In genomic region chr17:15862355-15862754, GRCm38 (mm10) we compare ENCODE assay signal across 18 mouse cellular contexts. TPM values are rescaled to one million over a fixed set of nuclear protein-coding genes. Genes with fewer than 3 reads are reported as not detected.
DNase-seq lines count a peak whose midpoint lies in the region; TF ChIP-seq lines count a peak whose summit lies in the region.
"Had no signal": no experiment of that assay in that cellular context is flagged by ENCODE, and none has a peak within 500 bp of the region (broad histone marks: within the 10 kb centered on the region; RNA-seq: fewer than 3 reads in every experiment).

No protein-coding gene starts in this region.

- TF ChIP-seq CTCF in brain, embryonic 14.5 days (IDR thresholded peaks at IDR 0.05; ENCODE audit: borderline replicate concordance, extremely low read depth, insufficient read depth, insufficient read length): no peak
- no peak for TF ChIP-seq CTCF in cerebellum, adult 2 months (IDR thresholded peaks at IDR 0.05; ENCODE audit: borderline replicate concordance, insufficient read depth, low read depth, low read length)

- no peak overlapping the region for H3K4me3 ChIP-seq in cerebellum, adult 2 months (replicated peaks; ENCODE audit: insufficient read depth, low read depth, low read length)
- H3K4me3 ChIP-seq: embryonic facial prominence, embryonic 15.5 days; limb, embryonic 12.5 days; liver, embryonic 15.5 days; neural tube, embryonic 12.5 days had no signal

- H3K4me1 ChIP-seq in cerebellum, adult 2 months (ENCODE audit: control insufficient read depth, insufficient read depth, low read length): no peaks in the 10 kb centered on the region
- H3K4me1 ChIP-seq: embryonic facial prominence, embryonic 15.5 days; limb, embryonic 12.5 days; liver, embryonic 15.5 days; neural tube, embryonic 12.5 days had no signal

- no peaks in the 10 kb centered on the region for H3K27me3 ChIP-seq in cerebellum, adult 2 months (ENCODE audit: control insufficient read depth, insufficient read depth, low read length)
- H3K27me3 ChIP-seq: embryonic facial prominence, embryonic 15.5 days; limb, embryonic 12.5 days; liver, embryonic 15.5 days; neural tube, embryonic 12.5 days had no signal

- no peak overlapping the region for H3K27ac ChIP-seq in cerebellum, adult 2 months (ENCODE audit: insufficient read depth, low read length)
- H3K27ac ChIP-seq: embryonic facial prominence, embryonic 15.5 days; hindbrain, embryonic 14.5 days; limb, embryonic 12.5 days; liver, embryonic 15.5 days; neural tube, embryonic 12.5 days had no signal

- TF ChIP-seq POLR2A in brain, embryonic 14.5 days (IDR thresholded peaks at IDR 0.05; ENCODE audit: borderline replicate concordance, extremely low read depth, insufficient read depth, insufficient read length, poor library complexity, severe bottlenecking): no peak
- no peak for TF ChIP-seq POLR2A in cerebellum, adult 2 months (IDR thresholded peaks at IDR 0.05; ENCODE audit: borderline replicate concordance, insufficient read depth, low read length)

- WGBS in cerebellum, adult 2 months: 13% methylated on average over 4 of the region's 4 CpGs

- peak; percentile 12 for DNase-seq in layer of hippocampus, adult 11-12 months (ENCODE audit: low spot score)
- no peak for DNase-seq in layer of hippocampus, postnatal 10 days (ENCODE audit: low spot score in 2 of 2)
- peak; percentile 52 for DNase-seq in brain, embryonic 14.5 days (ENCODE audit: low read depth)
- DNase-seq in cerebellum, adult 2 months: peak; percentile 11 to 63
- DNase-seq in layer of hippocampus, adult 8-10 months (ENCODE audit: low spot score in 2 of 2): peak; percentile 12 to 29
- no peak for DNase-seq in T-cell, adult 2 months (ENCODE audit: low spot score)
- no peak for DNase-seq in adrenal gland, postnatal 4 days (ENCODE audit: low spot score in 2 of 2)
- DNase-seq: heart, adult 18-20 months; kidney, adult 11 months; kidney, postnatal 36 days; lung, postnatal 36 days; midbrain, embryonic 14.5 days; thymus, adult 2 months had no signal

RNA-seq across cellular contexts. Expression of gene Rgmb, which starts 31.5 kb away (rescaled TPM):
- 100 to 1,000 TPM; 108 to 113 TPM for total RNA-seq in layer of hippocampus, postnatal 10 days (2021)
- polyA plus RNA-seq in brain, embryonic 14.5 days (2012; rRNA removed): 140 and 187 TPM in 2 replicates
- polyA plus RNA-seq in cerebellum, adult 2 months (2012; rRNA removed): 39.5 and 46.9 TPM in 2 replicates
- total RNA-seq in layer of hippocampus, adult 8-10 months (2022): 10 to 100 TPM; 71.9 to 79.8 (median 75.3) TPM
- 10 to 100 TPM; 20.5 to 25.1 TPM for total RNA-seq in adrenal gland, postnatal 4 days (2021)

Comparison
In these comparisons a context has a peak if more than half of its experiments do, and no peak if none do; other contexts are left out.
1. DNase-seq: peak in layer of hippocampus, adult 11-12 months (single experiment), brain, embryonic 14.5 days (single experiment), cerebellum, adult 2 months (2 of 2) and layer of hippocampus, adult 8-10 months (2 of 2); none in layer of hippocampus, postnatal 10 days (0 of 2), T-cell, adult 2 months (single experiment) and adrenal gland, postnatal 4 days (0 of 2).